Comparison of ENCODE assay signal across 14 mouse cellular contexts in the genomic region with DNA sequence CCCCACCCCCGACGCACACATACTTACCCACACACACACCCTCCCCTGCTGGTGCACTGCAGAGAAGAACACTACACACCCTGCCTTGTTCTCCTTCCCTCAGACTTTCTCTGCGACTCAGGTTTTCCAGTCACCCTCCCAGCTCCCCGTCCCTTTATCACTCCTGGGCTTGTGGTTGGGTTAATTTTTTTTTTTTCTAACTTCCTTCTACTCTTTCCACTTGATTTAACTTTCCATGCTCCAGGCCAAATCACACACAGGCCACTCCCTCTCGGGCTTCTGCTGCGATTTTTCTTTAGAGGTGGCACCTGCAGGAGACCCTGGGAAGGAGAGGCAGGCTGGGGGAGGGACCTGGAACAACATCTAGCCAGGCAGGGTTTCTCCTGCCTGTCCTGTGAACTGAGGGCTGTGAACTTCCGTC. TPM values are rescaled to one million over a fixed set of nuclear protein-coding genes. Genes with fewer than 3 reads are reported as not detected.
DNase-seq lines count a peak whose midpoint lies in the region; ATAC-seq lines count a peak whose summit lies in the region.
"Had no signal": no experiment of that assay in that cellular context is flagged by ENCODE, and none has a peak within 500 bp of the region (broad histone marks: within the 10 kb centered on the region; RNA-seq: fewer than 3 reads in every experiment).

No protein-coding gene starts in this region.

- ATAC-seq in kidney, embryonic 15.5 days (replicated peaks; ENCODE audit: low FRiP score): peak; percentile 78
- ATAC-seq in cerebellum, adult (ENCODE audit: insufficient number of reproducible peaks, low FRiP score, low TSS enrichment): no peak
- ATAC-seq: forebrain, embryonic 13.5 days had no signal

- DNase-seq in lung, adult 18-20 months: peak; percentile 33 to 53
- no peak for DNase-seq in lung, postnatal 14 days
- DNase-seq in ZHBTc4 (ENCODE audit: low read depth, low spot score): peak; percentile 29
- peak; percentile 32 for DNase-seq in lung, postnatal 36 days
- no peak for DNase-seq in thymus, adult 18-20 months
- no peak for DNase-seq in B cell, adult 2 months
- DNase-seq: cerebellum, postnatal 36 days had no signal

- no peak overlapping the region for H3K4me3 ChIP-seq in kidney, embryonic 15.5 days (replicated peaks)
- H3K4me3 ChIP-seq: forebrain, embryonic 13.5 days; hindbrain, embryonic 10.5 days; megakaryocyte, embryonic 14.5 days; neural tube, embryonic 12.5 days had no signal

- no peak overlapping the region for H3K4me2 ChIP-seq in kidney, embryonic 15.5 days
- H3K4me2 ChIP-seq: forebrain, embryonic 13.5 days; neural tube, embryonic 12.5 days had no signal

- WGBS in kidney, embryonic 15.5 days: 37% methylated on average over 7 of the region's 7 CpGs

- no peaks in the 10 kb centered on the region for H3K36me3 ChIP-seq in kidney, embryonic 15.5 days
- H3K36me3 ChIP-seq: G1E; hindbrain, embryonic 10.5 days; neural tube, embryonic 12.5 days had no signal

- H3K27me3 ChIP-seq in kidney, embryonic 15.5 days: no peaks in the 10 kb centered on the region
- H3K27me3 ChIP-seq: forebrain, embryonic 13.5 days; neural tube, embryonic 12.5 days had no signal

- peaks cover 20% of the 10 kb centered on the region for H3K4me1 ChIP-seq in kidney, embryonic 15.5 days

- H3K9me3 ChIP-seq in kidney, embryonic 15.5 days (replicated peaks): no peaks in the 10 kb centered on the region
- H3K9me3 ChIP-seq: forebrain, embryonic 13.5 days; hindbrain, embryonic 10.5 days; neural tube, embryonic 12.5 days had no signal

- H3K27ac ChIP-seq in kidney, embryonic 15.5 days: peak overlapping the region; percentile 76
- H3K27ac ChIP-seq: forebrain, embryonic 13.5 days; hindbrain, embryonic 10.5 days; neural tube, embryonic 12.5 days had no signal

- no peak overlapping the region for H3K9ac ChIP-seq in kidney, embryonic 15.5 days
- H3K9ac ChIP-seq: forebrain, embryonic 13.5 days; neural tube, embryonic 12.5 days had no signal

RNA-seq across cellular contexts. Expression of a gene that starts 24.7 kb away (rescaled TPM):
- polyA plus RNA-seq in kidney, embryonic 15.5 days (2015; fragmentation: Nextera tagmentation; extraction: Ambion mirVana): 51.4 and 55.5 TPM in 2 replicates
- polyA plus RNA-seq: G1E had no signal

Comparison
In these comparisons a context has a peak if more than half of its experiments do, and no peak if none do; other contexts are left out.
1. DNase-seq: peak in lung, adult 18-20 months (2 of 2), ZHBTc4 (single experiment) and lung, postnatal 36 days (single experiment); none in lung, postnatal 14 days (single experiment), thymus, adult 18-20 months (0 of 2) and B cell, adult 2 months (0 of 2).